Mouse (Mus musculus): ENCODE data around the gene Gabbr2.

Gene Gabbr2

DNA sequence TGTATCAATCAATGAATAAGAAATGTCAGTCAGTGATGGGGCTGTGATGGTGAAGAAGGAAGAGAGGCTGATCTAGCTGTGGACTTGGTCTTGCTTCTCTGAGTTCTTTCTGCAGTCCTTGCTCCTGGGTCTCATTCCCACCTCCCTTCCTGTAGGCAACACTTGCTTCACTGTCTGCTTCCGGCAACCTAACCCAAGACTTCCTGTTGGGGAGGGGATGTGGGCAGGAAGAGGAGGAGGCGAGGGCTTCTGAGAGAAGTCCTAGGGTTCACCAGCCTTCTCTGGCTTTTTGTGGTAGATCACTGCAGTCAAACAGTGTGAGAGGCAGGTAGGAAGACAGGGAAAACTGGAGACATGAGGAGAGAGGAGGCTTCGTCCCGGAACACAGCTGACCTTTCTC is 239.4 kb downstream of the Gabbr2 start:
- no peak for DNase-seq

DNA sequence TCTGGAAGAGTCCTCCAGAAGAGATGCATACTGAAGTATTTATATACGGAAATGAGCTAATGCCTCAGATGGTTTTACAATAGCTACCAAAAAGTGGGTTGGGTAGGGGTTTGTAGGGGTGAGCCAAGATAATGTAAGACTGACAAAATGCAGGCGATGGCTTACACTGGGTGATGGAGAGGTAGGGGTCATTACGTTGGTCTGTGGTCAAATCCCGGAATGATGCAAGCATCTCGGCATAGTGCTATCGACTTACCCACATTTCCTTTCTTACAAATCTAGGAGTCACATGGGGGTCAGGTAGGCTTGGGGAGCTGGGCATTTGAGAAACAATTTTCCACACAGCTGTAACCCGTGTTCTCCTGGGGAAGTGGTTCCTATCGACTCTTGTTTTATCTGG is 242.7 kb downstream of the Gabbr2 start:
- no peak for DNase-seq

- DNase-seq = peak in 1 of 2 experiments; percentile 31
Measured at GRCm38 (mm10) chr4:46747007-46747746, 244.5 kb downstream of the Gabbr2 start.

GRCm38 (mm10) chr4:46745536-46745935 is 246.1 kb downstream of the Gabbr2 start:
- DNase-seq = no peak

- DNase-seq = peak; percentile 72 to 82
Measured at GRCm38 (mm10) chr4:46744583-46745155, 247.0 kb downstream of the Gabbr2 start.

- DNase-seq = no peak
Measured at GRCm38 (mm10) chr4:46742601-46743000, 249.1 kb downstream of the Gabbr2 start.

DNA sequence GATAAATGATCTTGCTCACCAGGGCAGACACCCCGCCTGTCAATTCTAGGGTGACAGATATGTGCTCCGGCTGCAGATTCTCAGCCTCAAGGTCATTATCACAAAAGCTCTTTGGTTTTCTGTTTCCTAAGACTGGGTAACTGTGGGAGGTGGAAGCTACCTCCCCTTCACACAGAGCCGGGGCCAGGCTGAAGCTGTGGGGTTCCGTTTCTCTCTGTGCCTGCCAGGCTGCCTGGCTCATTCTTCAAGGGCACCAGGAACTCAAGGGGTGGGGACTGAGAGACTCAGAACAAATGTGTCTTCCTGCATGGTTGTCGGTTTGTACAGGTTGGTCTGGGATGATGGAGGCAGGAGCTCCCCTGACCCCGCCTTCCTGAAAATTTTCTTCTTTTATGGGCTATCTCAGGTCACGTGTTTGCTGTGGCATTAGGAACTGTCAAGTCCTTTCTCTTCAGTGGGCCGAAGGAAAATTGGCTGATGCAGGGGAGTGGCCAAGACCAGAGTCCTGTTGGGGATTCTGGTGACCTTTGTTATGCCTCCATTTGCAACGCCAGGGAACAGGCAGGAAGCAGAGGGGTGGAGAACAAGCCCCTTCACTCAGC is 254.7 kb downstream of the Gabbr2 start:
- peak; percentile 49 to 53 for DNase-seq

DNA sequence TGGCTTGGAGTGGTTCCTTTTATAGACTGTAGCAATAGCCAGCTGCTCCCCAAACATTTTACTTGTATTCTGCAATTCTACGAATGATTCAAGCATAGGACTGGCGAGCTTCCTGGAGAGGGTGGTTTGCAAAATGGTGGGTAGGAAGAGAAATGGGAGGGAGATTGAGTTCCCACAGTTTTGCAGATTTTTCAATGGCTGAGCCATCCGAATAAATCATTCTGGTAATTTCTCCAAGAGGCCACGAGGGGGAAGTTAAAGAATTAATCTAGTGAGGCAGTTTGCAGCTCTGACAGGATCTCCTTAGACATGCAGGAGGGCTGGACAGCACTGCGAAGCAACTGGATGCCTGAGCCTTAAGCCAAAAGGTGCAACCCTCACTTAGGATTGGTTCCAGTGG is 256.8 kb downstream of the Gabbr2 start:
- no peak for DNase-seq

- DNase-seq = no peak
Measured at GRCm38 (mm10) chr4:46731590-46731989, 260.1 kb downstream of the Gabbr2 start.

DNA sequence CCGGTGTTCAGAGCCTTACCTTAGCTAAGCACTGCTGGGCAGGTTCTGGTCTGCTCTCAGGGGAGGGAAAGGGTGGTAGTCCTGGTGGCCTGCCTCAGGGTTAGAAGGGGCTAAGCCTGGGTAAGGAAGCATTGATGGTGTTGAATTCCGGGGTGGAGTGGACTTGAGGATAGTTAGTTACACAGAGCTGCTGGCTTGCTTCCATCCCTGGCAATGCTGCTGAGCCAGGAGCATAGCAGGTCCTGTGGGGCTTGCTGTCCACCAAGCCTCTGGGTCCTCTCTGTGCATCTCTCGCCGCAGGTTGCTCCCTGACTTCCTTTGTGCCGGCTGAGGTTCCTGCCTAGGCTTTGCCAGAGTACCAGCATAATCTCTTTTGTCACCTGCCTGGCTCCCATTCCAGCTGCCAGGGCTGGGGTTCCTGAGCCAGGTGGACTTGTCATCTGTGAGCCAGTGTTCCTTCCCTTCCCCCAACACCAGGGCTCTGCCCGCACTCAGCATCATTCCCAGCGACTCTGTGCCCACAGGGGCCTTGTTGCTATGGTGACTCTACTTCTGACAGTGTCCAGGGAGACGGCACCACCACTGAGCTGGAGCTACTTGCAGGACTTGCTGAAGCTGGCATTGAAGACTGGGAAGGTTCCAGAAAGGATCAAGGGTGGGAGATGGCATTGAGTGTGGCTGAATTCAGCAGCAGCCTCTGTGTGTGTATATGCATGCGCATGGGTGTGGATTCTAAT is 262.2 kb downstream of the Gabbr2 start:
- DNase-seq = peak in 1 of 2 experiments; percentile 33

DNA sequence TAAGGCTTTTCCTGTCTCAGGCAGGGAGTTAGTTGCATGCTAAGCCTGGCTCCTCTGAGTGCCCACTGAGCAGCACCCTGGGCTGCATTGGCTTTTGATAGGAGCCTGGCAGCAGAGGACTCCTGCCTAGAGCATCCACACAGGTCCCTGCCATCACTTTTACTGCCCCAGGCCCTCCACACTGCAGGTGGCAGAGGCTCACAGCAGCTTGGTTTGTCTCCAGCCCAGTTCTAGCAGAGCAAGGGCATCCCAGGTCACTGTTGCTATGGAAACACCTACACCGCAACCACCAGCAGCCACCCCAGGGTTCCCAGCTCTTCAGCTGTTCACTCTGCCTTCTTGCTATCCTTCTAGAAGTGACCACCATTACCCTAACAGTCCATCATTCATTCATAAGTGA is 263.4 kb downstream of the Gabbr2 start:
- DNase-seq = peak; percentile 40 to 46

DNA sequence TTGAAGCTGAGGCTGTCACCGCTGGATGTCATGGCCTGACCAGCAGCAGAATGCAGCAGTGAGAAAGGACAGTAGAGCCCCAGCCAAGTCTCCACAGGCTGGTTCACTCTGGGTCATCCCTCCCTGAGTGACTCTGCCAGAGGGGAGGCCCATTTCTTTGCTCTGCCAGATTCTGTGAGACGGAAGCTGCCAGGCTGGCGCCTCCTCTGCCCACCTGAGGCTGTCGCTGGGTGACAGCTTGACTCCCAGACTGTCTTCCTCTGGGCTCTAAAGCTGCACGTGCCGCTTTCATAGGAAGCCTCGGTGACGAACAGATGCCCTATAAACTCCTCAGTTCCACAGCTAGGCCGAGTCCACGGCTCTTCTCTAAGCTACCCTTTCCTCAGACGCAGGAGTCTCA is 264.5 kb downstream of the Gabbr2 start:
- peak in 1 of 2 experiments; percentile 42 for DNase-seq

GRCm38 (mm10) chr4:46720821-46721557 is 270.7 kb downstream of the Gabbr2 start:
- no peak for DNase-seq

DNA sequence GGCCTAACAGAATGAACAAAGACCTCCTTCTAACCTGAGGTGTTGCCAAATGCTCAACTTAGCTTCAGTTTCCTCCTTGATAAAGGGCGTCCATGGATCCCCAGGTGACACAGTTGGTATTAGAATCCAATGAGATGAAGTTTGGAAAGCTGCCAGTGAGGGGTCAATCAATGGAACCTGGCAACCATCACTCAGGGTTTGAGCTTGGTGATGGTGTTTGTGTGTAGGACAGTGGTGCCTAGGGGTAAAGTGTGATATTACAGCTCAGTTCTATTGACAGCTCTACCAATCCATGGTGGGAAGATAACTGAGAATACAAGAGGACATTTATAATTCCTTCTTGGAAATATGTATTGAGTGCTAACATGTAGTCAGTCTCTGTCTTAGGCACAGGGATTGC is 271.6 kb downstream of the Gabbr2 start:
- no peak for DNase-seq

GRCm38 (mm10) chr4:46718624-46719023 is 273.0 kb downstream of the Gabbr2 start:
- DNase-seq = peak in 1 of 2 experiments; percentile 31

DNA sequence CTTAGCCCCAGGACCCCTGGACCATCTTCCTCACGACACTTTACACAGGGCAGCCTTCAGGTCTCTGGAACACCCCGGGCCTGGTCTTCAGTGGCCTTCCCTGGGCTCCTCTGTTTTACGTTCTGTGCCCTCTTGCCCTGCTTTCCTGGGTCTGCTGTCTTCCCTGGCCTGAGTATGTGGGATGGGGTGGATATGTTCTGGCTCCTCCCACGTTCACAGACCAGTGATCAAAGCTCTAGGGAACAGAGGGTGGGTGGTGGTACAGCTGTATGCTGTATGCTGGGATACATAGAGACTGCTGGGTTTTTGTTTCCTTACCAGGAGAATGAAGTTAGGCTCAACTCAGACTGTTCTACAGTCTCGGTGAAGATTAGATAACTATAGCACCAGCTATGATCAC is 274.5 kb downstream of the Gabbr2 start:
- no peak for DNase-seq

DNA sequence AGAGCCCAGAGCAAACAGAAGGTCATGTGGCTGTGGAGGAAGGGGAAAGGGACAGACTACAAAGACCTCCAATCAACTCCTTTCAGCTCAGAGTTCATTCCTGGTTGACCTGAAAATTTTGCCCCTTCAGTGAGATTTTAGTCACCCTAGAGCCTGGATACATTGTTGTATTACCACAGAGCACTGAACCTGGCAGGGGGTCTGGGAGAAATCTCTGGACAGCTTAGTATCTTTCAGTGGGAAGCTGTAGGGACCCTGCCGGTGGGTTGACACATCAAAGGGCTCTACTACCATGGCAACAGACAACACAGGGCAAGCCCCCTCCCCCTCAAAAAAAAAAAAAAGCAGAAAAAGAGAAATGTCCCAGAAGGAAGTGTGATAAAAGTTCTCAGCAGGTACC is 275.3 kb downstream of the Gabbr2 start:
- DNase-seq = no peak

- DNase-seq = no peak
Measured at GRCm38 (mm10) chr4:46710523-46710922, 281.1 kb downstream of the Gabbr2 start.

DNA sequence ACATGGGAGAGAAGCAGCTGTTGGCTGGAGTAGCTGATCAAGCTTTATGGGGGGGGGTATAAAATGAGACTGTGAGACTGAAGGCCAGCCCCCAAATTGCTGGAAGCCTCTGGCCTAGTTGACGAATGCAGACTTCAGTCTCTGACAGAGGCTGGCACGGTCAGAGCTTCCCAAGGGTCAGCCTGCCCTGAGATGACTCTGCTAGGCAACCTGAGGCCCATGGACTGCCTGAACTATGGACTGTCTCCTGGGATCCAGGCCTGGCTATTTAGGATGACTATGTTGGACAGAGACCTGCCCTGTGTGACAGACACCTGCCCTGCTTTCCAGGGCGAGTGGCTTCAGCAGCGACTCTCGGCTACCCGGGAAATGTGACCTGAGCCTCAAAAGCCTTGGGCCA is 281.7 kb downstream of the Gabbr2 start:
- peak; percentile 29 to 45 for DNase-seq

DNA sequence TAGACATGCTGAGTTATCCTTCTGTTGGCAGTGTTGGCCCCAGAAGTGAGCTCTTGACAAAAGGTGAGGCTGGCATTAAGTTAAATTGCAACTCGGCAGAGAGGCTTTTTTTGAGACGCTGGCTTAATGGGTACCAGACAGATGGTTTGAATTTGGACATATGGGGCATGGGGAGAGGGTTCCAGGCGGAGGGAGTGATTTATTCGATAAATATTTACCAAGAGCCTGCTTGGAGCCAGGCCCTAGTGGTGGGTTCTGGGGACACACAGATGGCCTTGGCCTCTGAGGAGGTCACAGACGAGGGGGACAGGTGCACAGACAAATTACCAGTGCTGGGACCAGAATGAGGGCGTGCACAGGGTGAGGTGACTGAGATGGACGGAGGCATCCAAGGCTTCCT is 282.2 kb downstream of the Gabbr2 start:
- peak; percentile 82 to 84 for DNase-seq

DNA sequence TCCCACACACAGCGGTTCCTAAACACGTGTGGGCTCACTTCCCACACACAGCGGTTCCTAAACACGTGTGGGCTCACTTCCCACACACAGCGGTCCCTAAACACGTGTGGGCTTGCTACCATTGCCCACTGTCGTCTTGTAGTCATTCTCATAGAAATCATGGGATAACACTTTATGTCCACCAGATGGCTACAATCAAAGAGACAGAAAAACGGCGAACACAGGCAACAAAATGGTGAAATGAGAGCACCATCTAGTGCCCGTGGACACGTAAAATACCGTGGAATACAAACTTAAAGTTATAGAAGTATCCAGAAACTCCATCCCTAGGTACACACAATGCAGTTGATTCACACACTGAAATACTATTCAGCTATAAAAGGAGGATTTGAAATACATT is 285.9 kb downstream of the Gabbr2 start:
- no peak for DNase-seq

DNA sequence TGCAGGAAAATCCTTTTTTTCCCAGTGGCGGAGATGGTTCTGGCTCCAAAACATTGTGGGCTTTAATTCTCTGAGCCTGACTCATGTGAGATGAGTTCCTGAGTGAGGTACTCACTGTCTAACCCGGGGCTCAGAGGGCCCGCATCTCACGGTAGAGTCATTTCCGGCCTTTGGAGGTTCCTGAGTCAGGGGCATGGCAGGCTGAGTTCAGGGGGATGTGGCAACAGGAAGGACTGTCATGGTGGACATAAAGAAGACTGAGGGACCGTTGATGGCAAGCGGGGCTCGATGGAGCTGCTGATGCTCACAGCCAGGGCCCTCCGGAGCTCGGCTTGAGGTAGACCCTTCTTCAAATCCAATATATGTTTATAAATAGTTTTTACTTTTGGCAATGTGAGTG is 288.5 kb downstream of the Gabbr2 start:
- no peak for DNase-seq

GRCm38 (mm10) chr4:46700223-46700651 is 291.4 kb downstream of the Gabbr2 start:
- DNase-seq = no peak

All from cerebellum, postnatal 36 days (tissue).